In genomic region chr19:8702458-8702857, GRCm38 (mm10) we compare ENCODE assay signal across 11 mouse cellular contexts. TPM values are rescaled to one million over a fixed set of nuclear protein-coding genes. Genes with fewer than 3 reads are reported as not detected.
DNase-seq lines count a peak whose midpoint lies in the region; ATAC-seq and TF ChIP-seq lines count a peak whose summit lies in the region.
"Had no signal": no experiment of that assay in that cellular context is flagged by ENCODE, and none has a peak within 500 bp of the region (broad histone marks: within the 10 kb centered on the region; RNA-seq: fewer than 3 reads in every experiment).

No protein-coding gene starts in this region.

- no peaks in the 10 kb centered on the region for H3K27me3 ChIP-seq in kidney, embryonic 14.5 days (ENCODE audit: control insufficient read depth, insufficient read depth, low read length)
- H3K27me3 ChIP-seq in kidney, adult 2 months (replicated peaks; ENCODE audit: control insufficient read depth, insufficient read depth, low read length): no peaks in the 10 kb centered on the region

- peak; percentile 73 for DNase-seq in kidney, adult 11 months
- DNase-seq in adipocyte (ENCODE audit: low spot score): peak; percentile 62
- peak; percentile 85 for DNase-seq in kidney, adult 2 months
- DNase-seq in lung, postnatal 10 days: peak; percentile 83
- DNase-seq in natural killer cell, adult 2 months (ENCODE audit: low spot score in 2 of 2): no peak
- DNase-seq in left cerebral cortex, adult 2 months (ENCODE audit: extremely low spot score in 1 of 2, low spot score in 2 of 2): no peak
- no peak for DNase-seq in cerebellum, postnatal 36 days
- DNase-seq: embryo, embryonic 11 days had no signal

- no peak for TF ChIP-seq CTCF in kidney, adult 2 months (conservative IDR thresholded peaks at IDR 0.05; ENCODE audit: insufficient read depth, insufficient read length, low read depth, low read length)
- no peak; the same call in 1 of the 2 replicates for TF ChIP-seq CTCF in left cerebral cortex, adult 2 months (IDR thresholded peaks at IDR 0.05)

- H3K4me3 ChIP-seq in kidney, embryonic 14.5 days (ENCODE audit: low read length): no peak overlapping the region
- H3K4me3 ChIP-seq in kidney, adult 2 months (ENCODE audit: insufficient read depth, low read depth, low read length): no peak overlapping the region
- no peak overlapping the region for H3K4me3 ChIP-seq in left cerebral cortex, adult 2 months

- H3K4me2 ChIP-seq in kidney, embryonic 14.5 days (replicated peaks; ENCODE audit: low read depth, low read length): no peak overlapping the region

- ATAC-seq in kidney, embryonic 14.5 days (ENCODE audit: low FRiP score, low TSS enrichment): no peak
- ATAC-seq: hindbrain, embryonic 16.5 days had no signal

- no peak for TF ChIP-seq POLR2A in kidney, adult 2 months (IDR thresholded peaks at IDR 0.05; ENCODE audit: low read depth, low read length)

- no peak overlapping the region for H3K27ac ChIP-seq in kidney, embryonic 14.5 days (ENCODE audit: low read depth, low read length)
- no peak overlapping the region for H3K27ac ChIP-seq in kidney, adult 2 months (ENCODE audit: insufficient read depth, low read depth, low read length)
- no peak overlapping the region for H3K27ac ChIP-seq in left cerebral cortex, adult 2 months

- H3K4me1 ChIP-seq in kidney, embryonic 14.5 days (ENCODE audit: control insufficient read depth, insufficient read depth, low read length): 0 out of 2 replicates have a peak, but pooled peaks cover 4% of the 10 kb centered on the region
- peaks cover 3% of the 10 kb centered on the region; the same call in 1 of the 2 replicates for H3K4me1 ChIP-seq in kidney, adult 2 months (ENCODE audit: control insufficient read depth, insufficient read depth, low read length)

- intact Hi-C loops in left cerebral cortex, adult 2 months (cut with DNase I): no loop called here

- no peaks in the 10 kb centered on the region for H3K9me3 ChIP-seq in kidney, embryonic 14.5 days (ENCODE audit: control insufficient read depth, low read length)

- peaks cover 13% of the 10 kb centered on the region for H3K36me3 ChIP-seq in kidney, embryonic 14.5 days (ENCODE audit: control insufficient read depth, insufficient read depth, low read length)
- H3K36me3 ChIP-seq in kidney, adult 2 months (ENCODE audit: control insufficient read depth, insufficient read depth, low read length): no peaks in the 10 kb centered on the region

- no peak overlapping the region for H3K9ac ChIP-seq in kidney, embryonic 14.5 days (ENCODE audit: low read depth, low read length)

- 57% methylated on average over 3 of the region's 3 CpGs for WGBS in kidney, embryonic 14.5 days
- 23% methylated on average over 3 of the region's 3 CpGs for WGBS in kidney, adult 2 months

RNA-seq across cellular contexts. Expression of gene Slc3a2, which starts 20.7 kb away (rescaled TPM):
- polyA plus RNA-seq in kidney, embryonic 14.5 days (2014; fragmentation: Nextera tagmentation; extraction: Ambion mirVana): 114 and 123 TPM in 2 replicates
- polyA plus RNA-seq in kidney, adult 2 months (2012; rRNA removed): 560 and 573 TPM in 2 replicates
- total RNA-seq in left cerebral cortex, adult 2 months (2021): 100 to 1,000 TPM; 144 to 154 TPM

RNA-seq across cellular contexts. Expression of gene Wdr74, which starts 33.2 kb away (rescaled TPM):
- polyA plus RNA-seq in kidney, embryonic 14.5 days (2014; fragmentation: Nextera tagmentation; extraction: Ambion mirVana): 82.9 and 97.3 TPM in 2 replicates
- polyA plus RNA-seq in kidney, adult 2 months (2012; rRNA removed): 28.2 and 29.3 TPM in 2 replicates
- 10 to 100 TPM; 48.5 to 53.1 TPM for total RNA-seq in left cerebral cortex, adult 2 months (2021)

RNA-seq across cellular contexts. Expression of gene 1700092M07Rik, which starts 38.1 kb away (rescaled TPM):
- 0.70 and 2.3 TPM in 2 replicates for polyA plus RNA-seq in kidney, embryonic 14.5 days (2014; fragmentation: Nextera tagmentation; extraction: Ambion mirVana)
- 0.39 TPM in 1 of 2 replicates, not detected in the other for polyA plus RNA-seq in kidney, adult 2 months (2012; rRNA removed)
- 1 to 10 TPM; 1.4 to 1.8 TPM for total RNA-seq in left cerebral cortex, adult 2 months (2021)

RNA-seq across cellular contexts. Expression of gene Stx5a, which starts 38.8 kb away (rescaled TPM):
- polyA plus RNA-seq in kidney, embryonic 14.5 days (2014; fragmentation: Nextera tagmentation; extraction: Ambion mirVana): 114 and 128 TPM in 2 replicates
- 51.4 and 59.4 TPM in 2 replicates for polyA plus RNA-seq in kidney, adult 2 months (2012; rRNA removed)
- 10 to 100 TPM; 71.2 to 77.9 TPM for total RNA-seq in left cerebral cortex, adult 2 months (2021)

RNA-seq across cellular contexts. Expression of gene Chrm1, which starts 38.9 kb away (rescaled TPM):
- polyA plus RNA-seq in kidney, embryonic 14.5 days (2014; fragmentation: Nextera tagmentation; extraction: Ambion mirVana): 0.13 TPM in 1 of 2 replicates, not detected in the other
- 0.53 and 0.62 TPM in 2 replicates for polyA plus RNA-seq in kidney, adult 2 months (2012; rRNA removed)
- 100 to 1,000 TPM; 152 to 155 TPM for total RNA-seq in left cerebral cortex, adult 2 months (2021)
- total RNA-seq: neutrophil, adult 5-6 weeks had no signal

Comparison
In these comparisons a context has a peak if more than half of its experiments do, and no peak if none do; other contexts are left out.
1. DNase-seq: peak in kidney, adult 11 months (single experiment), adipocyte (single experiment), kidney, adult 2 months (single experiment) and lung, postnatal 10 days (single experiment); none in natural killer cell, adult 2 months (0 of 2), left cerebral cortex, adult 2 months (0 of 2) and cerebellum, postnatal 36 days (0 of 2).